Mouse (Mus musculus) liver, embryonic 16.5 days (tissue): ENCODE measurements around the gene Ndufaf1. TPM values are rescaled to one million over a fixed set of nuclear protein-coding genes. Genes with fewer than 3 reads are reported as not detected.

Experiments used
- polyA plus RNA-seq: library from polyadenylated mRNA; unstranded; fragments of >200 nt; fragmentation: Nextera tagmentation; extraction: Ambion mirVana; gene quantifications from 2 replicates; pipeline ENCODE4 v1.2.1, GENCODE M21; 2015

Gene Ndufaf1
- polyA plus RNA-seq, 1 experiment from 2014 or later, result 28.2 TPM

Other genes with a start within 250 kb of the Ndufaf1 start
- gene Ino80, start 185.1 kb downstream of the Ndufaf1 start, polyA plus RNA-seq, result 1.1 and 1.3 TPM in 2 replicates
- 0.14 and 0.34 TPM in 2 replicates for gene Exd1, start 115.2 kb downstream of the Ndufaf1 start, polyA plus RNA-seq
- 68.8 and 69.6 TPM in 2 replicates for gene Chp1, start 115.1 kb downstream of the Ndufaf1 start, polyA plus RNA-seq
- 101 and 110 TPM in 2 replicates for gene Nusap1, start 44.5 kb downstream of the Ndufaf1 start, polyA plus RNA-seq
- gene Oip5, start 44.4 kb downstream of the Ndufaf1 start, polyA plus RNA-seq, result 36.1 and 41.4 TPM in 2 replicates
- gene Rtf1, start 12.2 kb upstream of the Ndufaf1 start, polyA plus RNA-seq, result 10.6 and 13.2 TPM in 2 replicates
- gene Itpka, start 79.5 kb upstream of the Ndufaf1 start, polyA plus RNA-seq, result 2.8 and 3.4 TPM in 2 replicates
- gene Ltk, start 97.6 kb upstream of the Ndufaf1 start, polyA plus RNA-seq, result 0.05 and 0.06 TPM in 2 replicates
- 7.4 and 9.1 TPM in 2 replicates for gene Rpap1, start 124.7 kb upstream of the Ndufaf1 start, polyA plus RNA-seq
- 0.75 and 1.1 TPM in 2 replicates for gene Tyro3, start 134.9 kb upstream of the Ndufaf1 start, polyA plus RNA-seq
- 6.1 TPM in 2 replicates for gene Mga, start 234.4 kb upstream of the Ndufaf1 start, polyA plus RNA-seq